Mouse (Mus musculus) hindbrain, postnatal 0 days (tissue): ENCODE data around the gene Olfr305. TPM values are rescaled to one million over a fixed set of nuclear protein-coding genes. Genes with fewer than 3 reads are reported as not detected.

Source experiments
- ATAC-seq: fragments of 200-750 bp; cut with Nextera tagmentation; 2 replicates; pipeline ENCODE4 v1.8.0; 2017; ENCODE audit warnings: mild to moderate bottlenecking, moderate TSS enrichment, moderate library complexity
- DNase-seq: peaks from one replicate; pipeline ENCODE4 v3.0.0-alpha.2; 2015; ENCODE audit warnings: low spot score
- H3K27ac ChIP-seq: fragments of 300-500 bp; sonication (generic); 2 replicates; pipeline ENCODE4 v1.5.1; 2014; ENCODE audit warnings: mild to moderate bottlenecking
- H3K27me3 ChIP-seq: fragments of 300-500 bp; sonication (generic); 2 replicates; pipeline ENCODE4 v1.6.1; 2014; ENCODE audit warnings: low read length, mixed read lengths; ENCODE audit not compliant: insufficient read depth
- H3K36me3 ChIP-seq: fragments of 300-500 bp; sonication (generic); 2 replicates; pipeline ENCODE4 v1.6.1; 2014; ENCODE audit warnings: low read length, mixed read lengths; ENCODE audit not compliant: insufficient read depth
- H3K4me1 ChIP-seq: fragments of 300-500 bp; sonication (generic); 2 replicates; pipeline ENCODE4 v1.6.1; 2014; ENCODE audit warnings: antibody characterized with exemption, low read length, mixed read lengths; ENCODE audit not compliant: insufficient read depth
- H3K4me2 ChIP-seq: fragments of 300-500 bp; sonication (generic); 2 replicates; pipeline ENCODE4 v1.6.1; 2014; ENCODE audit warnings: low read depth, mild to moderate bottlenecking, low read length, moderate library complexity, mixed read lengths
- H3K4me3 ChIP-seq: fragments of 300-500 bp; sonication (generic); 2 replicates; pipeline ENCODE4 v1.5.1; 2014; ENCODE audit warnings: low read length
- H3K9ac ChIP-seq: fragments of 300-500 bp; sonication (generic); replicated peaks from 2 replicates; pipeline ENCODE4 v1.6.1; 2014; ENCODE audit warnings: mild to moderate bottlenecking, low read length, moderate library complexity, mixed read lengths
- H3K9me3 ChIP-seq: fragments of 300-500 bp; sonication (generic); 2 replicates; pipeline ENCODE4 v1.6.1; 2016; ENCODE audit warnings: low read length, mixed read lengths
- CTCF ChIP-seq: IDR thresholded peaks from 2 replicates; pipeline ENCODE4 v1.5.1; 2016; ENCODE audit warnings: antibody characterized with exemption, control low read depth, low read depth
- WGBS: fragments of 180-500 bp; shearing (Covaris S2); extraction: QIAGEN DNeasy Blood & Tissue Kit; methylation state at CpG from one replicate; pipeline ENCODE4 v1.1.7; 2014; 5-methylcytosine and 5-hydroxymethylcytosine counted together
- polyA plus RNA-seq: library from polyadenylated mRNA; unstranded; fragments of >200 nt; fragmentation: Nextera tagmentation; extraction: Ambion mirVana; gene quantifications from 2 replicates; pipeline ENCODE4 v1.2.1, GENCODE M21; 2015
- total RNA-seq: library from RNA; depleted of rRNA; stranded (reverse); fragments of >200 nt; gene quantifications from 2 replicates; pipeline ENCODE4 v1.2.3, GENCODE M21; 2014; rRNA removed

The Olfr305 gene
- total and polyA plus RNA-seq, 2 experiments from 2014 or later: not detected

- Histone ChIP-seq H3K9me3 (no peaks in the 10 kb centered on the region), H3K27me3 (no peaks in the 10 kb centered on the region), H3K4me3 (no peak overlapping the region), H3K4me1 (no peaks in the 10 kb centered on the region), H3K4me2 (no peak overlapping the region), H3K27ac (no peak overlapping the region), H3K36me3 (no peaks in the 10 kb centered on the region), H3K9ac (no peak overlapping the region)
- TF ChIP-seq CTCF: no peak
- 77% methylated on average over 14 of the region's 14 CpGs for WGBS
- ATAC-seq (no peak), DNase-seq (no peak)
These were observed 23.7 kb downstream of the Olfr305 start for GRCm38 (mm10) chr7:86342881-86343565.

- H3K9ac ChIP-seq: no peak within 1 kb of the TSS
- no peaks in the 10 kb centered on the region for H3K27me3 ChIP-seq
- H3K27ac ChIP-seq: no peak within 1 kb of the TSS
- TF ChIP-seq CTCF: no peak
- H3K36me3 ChIP-seq: no peaks in the 10 kb centered on the region
- no peak within 1 kb of the TSS for H3K4me2 ChIP-seq
- ATAC-seq (no peak), DNase-seq (no peak)
- H3K4me3 ChIP-seq: no peak within 1 kb of the TSS
- WGBS: 76% methylated on average over 1 of the region's 1 CpGs
- no peaks in the 10 kb centered on the region for H3K4me1 ChIP-seq
- no peaks in the 10 kb centered on the region for H3K9me3 ChIP-seq
These were observed 29.2 kb downstream of the Olfr305 start, which contains the start of gene Olfr307 for GRCm38 (mm10) chr7:86337486-86337885. Olfr307 (minus strand) TSS chr7:86337586.

GRCm38 (mm10) chr7:86325530-86325929 is 41.2 kb downstream of the Olfr305 start, which contains the start of gene Olfr308:
Olfr308 (minus strand) TSS chr7:86325630.
- Histone ChIP-seq H3K27ac (no peak within 1 kb of the TSS), H3K36me3 (no peaks in the 10 kb centered on the region), H3K4me3 (no peak within 1 kb of the TSS), H3K9ac (no peak within 1 kb of the TSS), H3K4me2 (no peak within 1 kb of the TSS), H3K4me1 (no peaks in the 10 kb centered on the region), H3K9me3 (no peaks in the 10 kb centered on the region), H3K27me3 (no peaks in the 10 kb centered on the region)
- ATAC-seq: no peak
- DNase-seq: no peak
- TF ChIP-seq CTCF: no peak

- no peak for ATAC-seq
These were observed 45.4 kb downstream of the Olfr305 start for GRCm38 (mm10) chr7:86321323-86321722.

GRCm38 (mm10) chr7:86313608-86314007 is 53.1 kb downstream of the Olfr305 start, which contains the start of gene Olfr309:
Olfr309 (minus strand) TSS chr7:86313708.
- ATAC-seq (no peak), DNase-seq (no peak)
- Histone ChIP-seq H3K4me2 (no peak within 1 kb of the TSS), H3K36me3 (no peaks in the 10 kb centered on the region), H3K4me1 (no peaks in the 10 kb centered on the region), H3K27me3 (no peaks in the 10 kb centered on the region), H3K4me3 (no peak within 1 kb of the TSS), H3K9ac (no peak within 1 kb of the TSS), H3K27ac (no peak within 1 kb of the TSS), H3K9me3 (no peaks in the 10 kb centered on the region)
- TF ChIP-seq CTCF: no peak
- 74% methylated on average over 2 of the region's 2 CpGs for WGBS

More at GRCm38 (mm10) chr7:86321323-86321722, 45.4 kb downstream of the Olfr305 start:
- no peaks in the 10 kb centered on the region for H3K27me3 ChIP-seq
- no peak overlapping the region for H3K27ac ChIP-seq
- H3K9me3 ChIP-seq: no peaks in the 10 kb centered on the region
- DNase-seq: peak; percentile 5
- H3K36me3 ChIP-seq: no peaks in the 10 kb centered on the region
- TF ChIP-seq CTCF: no peak
- 84% methylated on average over 2 of the region's 2 CpGs for WGBS
- no peak overlapping the region for H3K9ac ChIP-seq
- H3K4me1 ChIP-seq: no peaks in the 10 kb centered on the region
- no peak overlapping the region for H3K4me3 ChIP-seq
- H3K4me2 ChIP-seq: no peak overlapping the region

Other genes starting within 250 kb of the Olfr305 start
- gene Vmn2r75, start 195.2 kb downstream of the Olfr305 start, total RNA-seq: not detected in 2 replicates
- gene Vmn2r75, start 195.2 kb downstream of the Olfr305 start, polyA plus RNA-seq: not detected in 2 replicates
- not detected in 2 replicates for gene Vmn2r76, start 120.6 kb downstream of the Olfr305 start, total RNA-seq
- not detected in 2 replicates for gene Vmn2r76, start 120.6 kb downstream of the Olfr305 start, polyA plus RNA-seq
- not detected in 2 replicates for gene Olfr310, start 89.8 kb downstream of the Olfr305 start, total RNA-seq
- not detected in 2 replicates for gene Olfr310, start 89.8 kb downstream of the Olfr305 start, polyA plus RNA-seq
- not detected in 2 replicates for gene Olfr309, start 53.2 kb downstream of the Olfr305 start, total RNA-seq
- gene Olfr309, start 53.2 kb downstream of the Olfr305 start, polyA plus RNA-seq: not detected in 2 replicates
- not detected in 2 replicates for gene Olfr308, start 41.3 kb downstream of the Olfr305 start, total RNA-seq
- gene Olfr308, start 41.3 kb downstream of the Olfr305 start, polyA plus RNA-seq: not detected in 2 replicates
- not detected in 2 replicates for gene Olfr307, start 29.3 kb downstream of the Olfr305 start, total RNA-seq
- not detected in 2 replicates for gene Olfr307, start 29.3 kb downstream of the Olfr305 start, polyA plus RNA-seq
- gene Olfr304, start 19.7 kb upstream of the Olfr305 start, total RNA-seq: not detected in 2 replicates
- gene Olfr304, start 19.7 kb upstream of the Olfr305 start, polyA plus RNA-seq: not detected in 2 replicates
- not detected in 2 replicates for gene Olfr303, start 30.9 kb upstream of the Olfr305 start, total RNA-seq
- gene Olfr303, start 30.9 kb upstream of the Olfr305 start, polyA plus RNA-seq: not detected in 2 replicates
- not detected in 2 replicates for gene Olfr301, start 36.9 kb upstream of the Olfr305 start, total RNA-seq
- gene Olfr301, start 36.9 kb upstream of the Olfr305 start, polyA plus RNA-seq: not detected in 2 replicates
- gene Olfr299, start 93.0 kb upstream of the Olfr305 start, total RNA-seq: not detected in 2 replicates
- gene Olfr299, start 93.0 kb upstream of the Olfr305 start, polyA plus RNA-seq: not detected in 2 replicates
- gene Olfr298, start 125.6 kb upstream of the Olfr305 start, total RNA-seq: not detected in 2 replicates
- gene Olfr298, start 125.6 kb upstream of the Olfr305 start, polyA plus RNA-seq: not detected in 2 replicates
- gene Olfr297, start 153.0 kb upstream of the Olfr305 start, total RNA-seq: not detected in 2 replicates
- not detected in 2 replicates for gene Olfr297, start 153.0 kb upstream of the Olfr305 start, polyA plus RNA-seq
- not detected in 2 replicates for gene Olfr295, start 216.9 kb upstream of the Olfr305 start, total RNA-seq
- gene Olfr295, start 216.9 kb upstream of the Olfr305 start, polyA plus RNA-seq: not detected in 2 replicates
- not detected in 2 replicates for gene Olfr294, start 249.7 kb upstream of the Olfr305 start, total RNA-seq
- not detected in 2 replicates for gene Olfr294, start 249.7 kb upstream of the Olfr305 start, polyA plus RNA-seq